Mouse (Mus musculus) spleen, embryonic (tissue): Measurements from ENCODE around the gene Ppargc1a.

Experiments
- CTCF ChIA-PET: fragments of 350-600 bp; sonication (Branson Sonifier 250); formaldehyde crosslinking; loops from one replicate; lab custom pipeline; 2022; lab: Charles Lee

Gene Ppargc1a

DNA sequence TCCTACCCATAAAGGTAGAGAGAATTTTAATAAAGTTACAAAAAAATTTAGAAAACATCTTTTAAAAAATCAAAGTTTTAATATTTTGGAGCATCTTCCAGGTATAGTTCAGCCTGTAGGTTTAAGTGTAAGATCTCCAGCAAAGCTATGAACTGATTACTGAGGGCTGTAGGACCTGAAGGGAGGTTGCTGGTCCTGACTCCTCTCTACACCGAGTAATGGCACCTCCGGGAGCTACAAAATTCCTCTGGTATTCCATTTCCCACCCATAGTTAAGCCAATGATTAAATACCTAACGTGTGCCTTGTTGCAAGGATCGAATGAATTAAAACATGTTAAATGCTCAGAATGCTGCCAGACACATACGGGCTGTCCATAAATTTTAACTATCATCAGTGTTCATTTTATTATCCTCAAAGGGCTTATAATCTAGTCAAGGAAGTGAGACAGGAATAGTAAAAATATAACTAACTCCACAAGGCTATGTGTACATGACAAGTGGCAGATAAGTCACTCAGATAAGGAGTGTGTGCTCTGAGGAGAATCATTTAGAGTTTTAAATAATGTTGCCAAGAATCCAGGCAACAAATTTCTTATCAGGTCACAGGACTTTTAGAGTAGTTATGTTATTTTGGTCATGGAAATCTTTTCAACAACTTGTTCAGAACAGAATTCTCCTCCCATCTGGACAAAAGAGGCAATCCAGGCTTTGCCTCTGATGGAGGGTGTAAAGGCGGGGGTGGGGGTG lies 49.9 kb downstream of the Ppargc1a start:
- CTCF ChIA-PET, result no interaction called here

GRCm38 (mm10) chr5:51504654-51505053 lies 62.9 kb downstream of the Ppargc1a start:
- CTCF ChIA-PET, result no interaction called here

DNA sequence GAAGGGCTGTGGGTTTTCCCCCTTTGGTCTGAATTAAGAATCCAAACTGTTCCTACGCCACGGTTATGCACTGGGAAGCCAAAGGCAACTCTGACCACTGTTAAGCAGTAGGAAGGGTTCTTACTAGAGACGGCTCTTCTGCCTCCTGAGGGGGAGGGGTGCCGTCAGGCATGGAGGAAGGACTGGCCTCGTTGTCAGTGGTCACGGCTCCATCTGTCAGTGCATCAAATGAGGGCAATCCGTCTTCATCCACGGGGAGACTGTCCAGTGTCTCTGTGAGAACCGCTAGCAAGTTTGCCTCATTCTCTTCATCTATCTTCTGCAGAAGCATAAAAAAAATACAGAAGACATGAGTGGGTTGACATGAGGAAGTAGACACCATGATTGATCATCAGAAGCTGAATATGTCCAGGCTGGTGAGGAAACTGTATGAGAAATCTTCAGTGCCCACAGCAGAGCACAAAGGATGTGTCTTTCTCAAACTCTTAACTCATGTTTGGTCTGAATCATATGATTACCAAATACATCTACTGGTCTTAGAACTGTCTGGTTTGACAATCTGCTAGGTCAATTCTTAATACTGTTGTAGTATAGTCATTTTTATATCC lies 69.5 kb downstream of the Ppargc1a start:
- CTCF ChIA-PET, result no interaction called here

DNA sequence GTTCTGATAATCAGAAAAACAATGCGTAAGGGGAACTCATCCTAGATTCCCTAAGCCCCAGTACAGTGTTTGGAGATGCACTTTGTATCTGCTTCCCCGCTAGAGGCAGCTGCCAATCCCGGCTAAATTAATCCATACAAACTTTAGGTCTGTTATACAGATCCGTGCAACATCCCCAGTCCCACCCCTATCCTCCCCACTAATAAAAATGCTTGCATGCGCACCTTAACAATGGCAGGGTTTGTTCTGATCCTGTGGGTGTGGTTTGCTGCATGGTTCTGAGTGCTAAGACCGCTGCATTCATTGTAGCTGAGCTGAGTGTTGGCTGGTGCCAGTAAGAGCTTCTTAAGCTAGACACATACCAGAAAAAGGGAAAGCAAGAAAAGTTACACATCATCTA lies 72.1 kb downstream of the Ppargc1a start:
- CTCF ChIA-PET, result no interaction called here

DNA sequence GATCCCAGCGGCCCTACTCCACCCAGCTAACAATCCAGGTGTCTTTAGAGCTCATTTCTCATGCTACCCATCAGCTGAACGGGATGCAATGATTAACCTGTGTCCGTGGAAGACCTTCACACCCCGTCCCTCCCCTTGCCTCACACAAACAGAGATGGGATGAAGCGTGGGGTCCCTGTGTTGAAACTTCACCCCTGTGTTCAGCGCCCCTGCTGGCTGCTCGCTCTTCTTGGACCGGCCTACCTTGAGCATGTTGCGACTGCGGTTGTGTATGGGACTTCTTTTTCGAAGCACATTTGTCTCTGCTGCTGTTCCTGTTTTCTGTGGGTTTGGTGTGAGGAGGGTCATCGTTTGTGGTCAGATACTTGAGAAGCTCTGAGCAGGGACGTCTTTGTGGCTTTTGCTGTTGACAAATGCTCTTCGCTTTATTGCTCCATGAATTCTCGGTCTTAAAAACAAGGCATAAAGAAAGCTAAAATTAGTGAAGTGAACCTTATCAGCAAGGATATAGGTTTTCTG lies 73.1 kb downstream of the Ppargc1a start:
- CTCF ChIA-PET, result interaction anchor here (0.7 kb wide), 1 partner anchor 19 kb away, joined by 4 read pairs; no protein-coding TSS in a partner anchor

- CTCF ChIA-PET, result no interaction called here
Observed at GRCm38 (mm10) chr5:51483768-51484167, 83.8 kb downstream of the Ppargc1a start.

DNA sequence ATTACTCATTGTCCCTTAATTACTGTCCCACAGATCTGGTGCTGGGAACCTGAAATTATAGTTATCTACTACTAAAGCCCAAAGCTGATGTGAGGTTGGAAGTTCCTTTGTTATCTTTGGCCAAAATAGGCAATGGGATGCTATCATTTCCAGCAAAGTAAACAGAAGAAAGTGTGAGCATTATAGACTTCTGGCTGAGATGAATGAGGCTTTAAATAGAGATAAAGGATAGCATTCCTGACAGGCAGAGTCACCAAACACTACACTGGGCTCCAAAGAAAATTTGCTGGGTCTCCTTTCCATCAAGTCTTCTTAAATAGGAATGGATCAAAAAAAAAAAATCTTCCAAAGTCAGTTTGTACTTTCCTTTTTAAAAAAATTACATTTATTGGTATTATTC lies 87.7 kb downstream of the Ppargc1a start:
- CTCF ChIA-PET, result no interaction called here

- CTCF ChIA-PET, result no interaction called here
Observed at GRCm38 (mm10) chr5:51479456-51479855, 88.1 kb downstream of the Ppargc1a start.

GRCm38 (mm10) chr5:51478319-51478994 lies 89.1 kb downstream of the Ppargc1a start:
- CTCF ChIA-PET, result no interaction called here

- CTCF ChIA-PET, result no interaction called here
Observed at GRCm38 (mm10) chr5:51477140-51477539, 90.4 kb downstream of the Ppargc1a start.

GRCm38 (mm10) chr5:51475034-51475541 lies 92.4 kb downstream of the Ppargc1a start:
- CTCF ChIA-PET, result interaction anchor here (0.5 kb wide), 1 partner anchor 20 kb away, joined by 4 read pairs; no protein-coding TSS in a partner anchor

GRCm38 (mm10) chr5:51471614-51472013 lies 95.9 kb downstream of the Ppargc1a start:
- CTCF ChIA-PET, result no interaction called here

DNA sequence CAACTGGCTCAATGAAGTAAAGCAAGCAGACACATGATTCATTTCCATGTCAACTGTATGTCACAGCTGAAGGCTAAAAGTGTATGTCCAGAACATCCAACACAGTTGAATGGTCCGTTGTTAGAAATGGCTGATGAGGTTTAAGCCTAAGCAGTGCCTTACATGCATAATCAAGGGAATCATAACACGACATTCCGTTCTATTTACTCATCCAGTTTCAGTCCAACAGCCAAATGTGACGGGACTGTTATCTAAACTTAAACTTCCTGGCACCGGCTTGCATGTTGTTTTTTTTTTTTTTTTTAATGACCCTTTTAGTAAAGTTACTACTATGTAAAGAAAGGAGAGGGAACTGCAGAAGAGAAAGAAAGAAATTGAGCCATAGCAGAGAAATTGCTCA lies 101.5 kb downstream of the Ppargc1a start:
- CTCF ChIA-PET, result no interaction called here

DNA sequence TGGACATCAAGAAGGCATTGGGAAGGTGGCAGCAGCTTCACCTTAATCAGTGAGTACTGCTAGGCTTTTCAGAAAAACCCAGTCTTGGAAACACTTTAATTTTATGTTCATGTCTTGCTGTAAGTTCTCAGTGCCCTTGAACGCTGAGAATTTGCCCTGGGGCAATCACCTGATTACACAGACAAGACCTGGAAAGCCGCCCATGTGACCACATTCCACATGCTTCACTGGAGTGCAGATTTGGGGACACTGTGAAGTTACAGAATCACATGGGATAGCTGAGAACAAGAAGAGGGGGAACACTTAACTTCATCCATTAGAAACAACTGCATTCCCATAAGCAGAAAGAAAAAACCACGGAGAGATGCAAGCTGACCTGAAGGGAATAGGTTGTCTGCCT lies 115.5 kb downstream of the Ppargc1a start:
- CTCF ChIA-PET, result no interaction called here

GRCm38 (mm10) chr5:51447631-51448030 lies 119.9 kb downstream of the Ppargc1a start:
- CTCF ChIA-PET, result no interaction called here

DNA sequence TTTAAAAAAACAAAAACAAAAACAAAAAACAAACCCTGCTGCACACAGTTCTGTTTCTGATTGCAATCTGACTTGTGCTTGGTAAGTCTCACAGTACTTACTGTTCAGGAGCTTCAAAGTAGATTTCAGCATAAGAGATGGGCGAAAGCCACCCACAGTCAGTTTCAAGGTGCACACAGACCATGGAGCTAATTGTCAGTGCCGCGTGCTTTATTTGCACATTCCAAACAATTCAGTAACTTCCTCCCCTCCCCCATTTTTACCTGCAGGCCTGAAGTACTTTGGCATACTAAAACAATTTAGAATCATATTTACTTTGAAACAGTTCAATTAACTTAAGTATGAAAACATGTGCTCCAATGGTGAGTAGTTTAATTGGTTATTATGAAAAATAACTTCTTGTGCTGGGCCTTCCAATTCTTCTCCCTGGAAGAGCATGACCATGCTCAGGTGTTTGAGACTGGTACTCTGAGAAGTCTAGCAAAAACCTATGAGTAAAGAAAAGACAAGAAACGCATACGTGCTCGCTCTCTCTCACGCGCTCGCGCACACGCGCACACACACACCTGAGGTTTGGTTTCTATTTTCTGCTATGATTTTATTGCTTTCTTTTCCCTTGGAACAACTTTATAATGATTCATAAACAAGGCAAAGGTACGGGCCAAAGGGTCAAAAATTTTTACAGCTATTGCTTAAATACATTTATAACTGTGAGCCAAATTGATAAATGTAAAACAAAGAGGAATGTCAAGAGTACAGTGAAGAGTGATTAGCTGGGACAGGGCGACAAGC lies 121.0 kb downstream of the Ppargc1a start:
- CTCF ChIA-PET, result no interaction called here

DNA sequence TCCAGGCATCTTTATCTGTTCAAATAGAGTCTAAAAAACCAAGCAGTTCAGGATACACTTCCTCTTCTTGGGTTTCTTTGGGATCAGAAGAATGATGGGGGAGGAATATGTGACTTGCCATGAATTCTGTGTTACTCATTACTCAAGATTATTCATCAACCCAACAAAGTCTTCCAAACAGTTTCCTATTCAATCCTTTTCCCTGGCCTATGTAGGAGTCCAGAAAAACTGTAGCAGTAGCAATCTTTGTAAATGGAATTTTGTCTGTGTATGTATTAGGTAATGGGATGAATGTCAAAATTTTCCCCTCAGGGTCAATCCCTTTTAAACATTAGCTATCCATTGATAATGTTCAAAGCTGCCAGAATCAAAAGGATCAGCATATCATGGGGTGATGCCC lies 121.8 kb downstream of the Ppargc1a start:
- CTCF ChIA-PET, result no interaction called here

- CTCF ChIA-PET, result no interaction called here
Observed at GRCm38 (mm10) chr5:51439773-51440172, 127.8 kb downstream of the Ppargc1a start.

GRCm38 (mm10) chr5:51433905-51434304 lies 133.6 kb downstream of the Ppargc1a start:
- CTCF ChIA-PET, result no interaction called here

GRCm38 (mm10) chr5:51432532-51432931 lies 135.0 kb downstream of the Ppargc1a start:
- CTCF ChIA-PET, result no interaction called here

DNA sequence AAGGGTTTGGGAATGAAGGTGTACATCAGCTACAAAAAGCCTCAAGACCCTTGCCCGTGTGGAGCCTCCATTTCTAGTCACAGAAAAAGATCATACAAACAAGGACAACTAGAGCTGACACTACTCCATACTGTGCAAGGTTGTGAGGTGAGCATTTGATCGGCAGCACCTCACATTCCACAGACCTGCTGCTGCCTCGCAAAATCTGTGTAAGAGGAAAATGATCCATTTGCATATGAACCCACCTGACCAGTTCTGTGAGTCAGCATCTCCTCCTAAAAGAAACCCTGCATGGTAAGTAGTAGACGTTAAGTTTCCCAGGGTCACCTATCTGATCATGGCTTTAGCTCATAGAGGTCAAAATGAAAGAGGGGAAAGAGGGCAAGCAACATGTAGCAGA lies 135.5 kb downstream of the Ppargc1a start:
- CTCF ChIA-PET, result no interaction called here
